Mouse (Mus musculus) heart, postnatal 36 days (tissue): Measurements from ENCODE around the gene Spef2. TPM values are rescaled to one million over a fixed set of nuclear protein-coding genes. Genes with fewer than 3 reads are reported as not detected.
"Not testable (repeated sequence)": the region's sequence is repeated elsewhere in the genome, so short reads cannot be mapped to it uniquely, and the experiment has no call there.

Source experiments
- DNase-seq, 2 experiments: peaks; one replicate each; pipeline ENCODE4 v3.0.0; 2021 to 2022
- intact Hi-C: fragments of 180-260 bp; cut with DNase I; formaldehyde crosslinking; loops from one replicate; pipeline ENCODE4 v1.15.1; 2025
- total RNA-seq, 2 experiments: library from RNA; stranded (reverse); gene quantifications; 2 replicates each; pipeline ENCODE4 v1.2.3; 2021

Spef2 gene
- total RNA-seq, 2 experiments from 2014 or later, result 0.05 to 0.17 TPM

DNA sequence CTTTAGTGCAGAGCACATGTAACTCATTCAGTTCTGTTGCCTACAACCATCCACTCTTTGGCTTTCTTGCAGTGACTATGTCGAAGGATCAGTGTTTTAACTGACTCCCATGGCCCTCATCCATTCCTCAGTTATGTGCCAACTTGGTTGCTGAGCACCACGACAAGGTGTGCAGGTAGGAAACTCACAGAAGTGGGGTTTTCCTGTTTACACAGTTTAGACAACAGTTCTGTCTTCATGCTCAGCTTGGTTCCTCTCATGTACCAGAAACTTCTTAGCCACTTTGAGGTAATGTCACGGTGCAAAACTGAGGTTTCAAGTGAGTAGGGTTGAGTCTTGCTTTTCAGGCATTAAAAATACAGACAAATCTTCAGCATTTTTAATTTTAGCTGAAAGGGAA is 184.5 kb downstream of the Spef2 start:
- intact Hi-C loops, result no loop called here
- no peak for DNase-seq

DNA sequence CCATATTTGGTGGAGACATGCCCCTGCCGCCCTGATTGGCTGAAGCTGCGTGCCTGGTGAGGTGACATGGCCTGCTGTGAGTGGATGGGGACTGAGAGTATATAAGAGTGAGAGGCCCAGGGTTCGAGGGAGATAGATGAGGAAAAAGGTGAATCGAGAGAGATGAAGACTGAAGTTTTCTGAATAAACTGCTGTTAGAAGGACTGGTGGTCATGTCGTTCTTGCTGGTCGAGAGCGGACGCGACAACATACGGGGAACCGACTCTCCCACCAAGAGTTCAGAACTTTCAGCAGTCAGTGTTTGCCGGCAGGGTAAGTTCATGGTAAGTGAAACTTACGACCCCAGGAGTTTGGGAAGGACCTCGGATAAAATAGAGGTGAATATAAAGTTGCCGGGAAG is 191.4 kb downstream of the Spef2 start:
- intact Hi-C loops, DNase-seq: not testable (repeated sequence)

DNA sequence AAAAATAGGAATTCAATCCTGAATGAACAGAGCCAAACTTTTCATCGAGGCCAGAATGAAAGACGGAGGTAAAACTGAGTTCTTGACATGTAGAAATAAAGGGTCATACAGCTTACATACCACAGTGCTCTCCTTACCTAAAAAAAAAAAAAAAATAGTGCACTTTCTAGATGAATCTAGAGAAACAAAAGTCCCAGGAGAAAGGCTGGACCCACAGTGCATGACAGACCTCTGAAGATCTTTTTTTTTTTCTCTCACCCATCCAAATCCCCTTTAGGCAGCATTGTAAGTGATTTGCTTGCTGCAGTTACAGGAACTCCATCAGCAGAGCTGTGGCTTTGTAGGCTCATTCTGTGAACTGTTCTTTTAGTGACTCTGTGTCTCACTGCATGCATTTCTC is 199.7 kb downstream of the Spef2 start:
- no peak for DNase-seq
- intact Hi-C loops, result no loop called here

DNA sequence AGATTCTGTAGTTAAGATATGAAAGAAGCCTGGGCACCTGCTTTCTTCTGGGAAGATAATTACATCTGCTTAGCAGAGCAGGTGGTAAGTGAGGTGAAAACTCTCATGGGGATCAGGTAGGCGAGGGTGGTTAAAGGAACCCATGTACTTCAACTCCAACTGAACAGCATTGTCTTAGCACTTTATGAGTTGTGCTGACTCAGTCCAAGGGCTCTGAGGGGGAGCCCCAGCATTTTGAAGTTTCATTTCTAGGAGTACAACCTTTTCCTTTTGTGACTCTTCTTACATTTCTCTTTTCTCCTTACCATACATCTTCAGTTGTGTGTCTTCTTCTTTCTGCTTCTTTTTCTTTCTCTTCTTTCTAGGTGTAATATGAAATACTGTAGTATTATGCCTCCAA is 213.5 kb downstream of the Spef2 start:
- DNase-seq, result no peak
- intact Hi-C loops, result no loop called here

DNA sequence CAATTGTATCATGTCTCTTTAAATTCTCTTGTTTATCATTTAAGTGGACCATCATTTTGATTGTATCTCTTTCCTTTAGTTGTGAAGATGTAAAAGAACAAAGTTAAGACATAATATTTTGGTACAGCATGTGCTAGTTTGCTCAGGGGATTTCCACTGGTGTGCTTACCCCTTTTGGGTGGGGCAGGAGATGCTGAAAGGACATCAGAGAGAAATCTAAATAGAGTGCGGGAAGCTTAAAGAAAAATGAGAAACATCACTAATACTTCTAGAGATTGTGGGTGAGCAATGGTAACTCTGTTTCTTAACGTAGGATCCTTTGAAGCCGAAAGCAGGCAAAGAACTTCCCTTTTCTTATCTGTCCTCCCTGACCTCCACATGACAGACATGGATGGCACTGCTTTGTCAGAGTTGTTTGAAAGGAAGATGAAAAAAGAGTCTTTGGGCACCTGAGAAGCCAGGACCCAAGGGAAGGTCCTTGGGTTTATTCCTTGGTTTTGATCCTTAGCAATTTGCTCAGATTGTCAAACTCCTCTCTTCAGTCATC is 215.2 kb downstream of the Spef2 start:
- intact Hi-C loops, result no loop called here

DNA sequence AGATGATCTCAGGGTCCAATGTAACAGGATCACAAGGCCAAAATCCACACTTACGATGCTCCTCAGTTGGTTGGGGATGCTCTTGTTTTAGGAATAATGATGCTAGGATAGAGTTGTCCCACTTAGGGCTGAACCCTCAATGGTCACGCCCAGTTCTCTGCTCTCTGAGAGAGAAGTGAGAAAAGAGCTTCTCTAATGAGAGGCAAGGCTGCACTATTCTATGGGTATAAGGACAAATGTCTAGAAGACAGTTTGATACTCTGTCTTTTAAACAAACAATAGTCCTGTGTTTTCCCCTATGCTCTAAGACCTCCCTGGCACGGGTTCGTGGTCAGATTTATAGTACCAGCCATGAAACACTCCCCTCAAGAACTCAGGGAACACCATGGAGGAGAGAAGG is 218.6 kb downstream of the Spef2 start, which contains the start of gene Il7r:
Gene Il7r (minus strand): TSS at position 101 of the 400 bp plus-strand sequence.
- DNase-seq, result no peak

More for the DNA sequence above, 215.2 kb downstream of the Spef2 start:
- DNase-seq, result no peak

DNA sequence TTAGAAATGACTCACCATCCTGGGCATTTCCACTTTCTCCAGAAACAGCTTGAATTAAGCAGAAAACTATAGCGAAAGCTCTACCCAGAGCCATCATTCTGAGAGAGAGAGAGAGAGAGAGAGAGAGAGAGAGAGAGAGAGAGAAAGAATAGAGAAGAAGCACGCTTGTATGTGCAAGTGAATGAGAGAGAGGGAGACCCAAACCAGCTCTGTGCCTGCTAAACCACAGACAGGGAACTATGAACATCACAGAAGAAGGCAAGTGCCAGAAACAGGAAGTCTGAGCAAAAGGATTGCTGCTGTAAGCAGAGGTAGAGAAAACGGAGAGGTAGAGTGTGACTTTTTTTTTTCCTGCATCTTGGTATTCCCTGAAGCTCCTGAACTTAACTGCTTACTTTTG is 219.0 kb downstream of the Spef2 start:
- DNase-seq, result no peak
- intact Hi-C loops, result no loop called here

More for the DNA sequence above, 218.6 kb downstream of the Spef2 start, which contains the start of gene Il7r:
- intact Hi-C loops, result no loop called here

Other genes starting within 250 kb of the Spef2 start
- under 1 TPM; 0.14 to 0.33 TPM for gene Il7r, start 218.7 kb downstream of the Spef2 start, total RNA-seq